Mouse (Mus musculus): ENCODE data around the gene Gspt1. TPM values are rescaled to one million over a fixed set of nuclear protein-coding genes. Genes with fewer than 3 reads are reported as not detected.

The Gspt1 gene
- polyA plus RNA-seq, 1 experiment from 2014 or later: 93.2 TPM

GRCm38 (mm10) chr16:11266556-11266955 lies 12.4 kb upstream of the Gspt1 start:
- DNase-seq (ENCODE audit: extremely low spot score, low spot score): no peak
- Histone ChIP-seq H3K9me3 (no peaks in the 10 kb centered on the region), H3K36me3 (replicated peaks) (no peaks in the 10 kb centered on the region), H3K4me1 (peaks cover 7% of the 10 kb centered on the region; the same call in 1 of the 2 replicates), H3K27ac (no peak overlapping the region), H3K4me3 (no peak overlapping the region), H3K27me3 (ENCODE audit: poor library complexity, severe bottlenecking) (no peaks in the 10 kb centered on the region)
- WGBS: 83% methylated on average over 2 of the region's 2 CpGs

GRCm38 (mm10) chr16:11263266-11263665 lies 9.1 kb upstream of the Gspt1 start:
- H3K4me1 ChIP-seq: peaks cover 7% of the 10 kb centered on the region; the same call in 1 of the 2 replicates
- DNase-seq (ENCODE audit: extremely low spot score, low spot score): no peak
- H3K27ac ChIP-seq: no peak overlapping the region
- no peak overlapping the region for H3K4me3 ChIP-seq
- H3K27me3 ChIP-seq (ENCODE audit: poor library complexity, severe bottlenecking): no peaks in the 10 kb centered on the region
- H3K36me3 ChIP-seq (replicated peaks): no peaks in the 10 kb centered on the region
- H3K9me3 ChIP-seq: no peaks in the 10 kb centered on the region

- H3K4me1 ChIP-seq: peaks cover 20% of the 10 kb centered on the region
- DNase-seq (ENCODE audit: extremely low spot score, low spot score): no peak
- peak overlapping the region; percentile 96 for H3K27ac ChIP-seq
- peaks cover 6% of the 10 kb centered on the region for H3K36me3 ChIP-seq (replicated peaks)
- no peaks in the 10 kb centered on the region for H3K9me3 ChIP-seq
- no peaks in the 10 kb centered on the region for H3K27me3 ChIP-seq (ENCODE audit: poor library complexity, severe bottlenecking)
- 30% methylated on average over 10 of the region's 10 CpGs for WGBS
- peak overlapping the region; percentile 99 for H3K4me3 ChIP-seq
Measured at GRCm38 (mm10) chr16:11254723-11255164, 619 bp upstream of the Gspt1 start.

GRCm38 (mm10) chr16:11253065-11253831 lies 877 bp downstream of the Gspt1 start:
- Histone ChIP-seq H3K27me3 (ENCODE audit: poor library complexity, severe bottlenecking) (no peaks in the 10 kb centered on the region), H3K4me1 (peaks cover 20% of the 10 kb centered on the region), H3K36me3 (replicated peaks) (peaks cover 12% of the 10 kb centered on the region), H3K9me3 (no peaks in the 10 kb centered on the region), H3K4me3 (peak overlapping the region; percentile 99), H3K27ac (peak overlapping the region; percentile 96)
- peak; percentile 52 for DNase-seq (ENCODE audit: extremely low spot score, low spot score)
- under 1% methylated on average over 58 of the region's 58 CpGs for WGBS

GRCm38 (mm10) chr16:11247791-11248190 lies 6.3 kb downstream of the Gspt1 start:
- WGBS: 87% methylated on average over 2 of the region's 2 CpGs
- no peak for DNase-seq (ENCODE audit: extremely low spot score, low spot score)
- Histone ChIP-seq H3K4me3 (no peak overlapping the region), H3K27me3 (ENCODE audit: poor library complexity, severe bottlenecking) (no peaks in the 10 kb centered on the region), H3K9me3 (no peaks in the 10 kb centered on the region), H3K27ac (no peak overlapping the region), H3K36me3 (replicated peaks) (peaks cover 16% of the 10 kb centered on the region), H3K4me1 (peaks cover 14% of the 10 kb centered on the region)

- H3K27ac ChIP-seq: no peak overlapping the region
- H3K9me3 ChIP-seq: no peaks in the 10 kb centered on the region
- DNase-seq (ENCODE audit: extremely low spot score, low spot score): no peak
- H3K27me3 ChIP-seq (ENCODE audit: poor library complexity, severe bottlenecking): no peaks in the 10 kb centered on the region
- peaks cover 15% of the 10 kb centered on the region for H3K36me3 ChIP-seq (replicated peaks)
- 87% methylated on average over 9 of the region's 9 CpGs for WGBS
- no peaks in the 10 kb centered on the region for H3K4me1 ChIP-seq
- no peak overlapping the region for H3K4me3 ChIP-seq
Measured at GRCm38 (mm10) chr16:11245767-11246166, 8.4 kb downstream of the Gspt1 start.

GRCm38 (mm10) chr16:11242401-11242800 lies 11.7 kb downstream of the Gspt1 start:
- 95% methylated on average over 1 of the region's 1 CpGs for WGBS
- Histone ChIP-seq H3K27me3 (ENCODE audit: poor library complexity, severe bottlenecking) (no peaks in the 10 kb centered on the region), H3K36me3 (replicated peaks) (peaks cover 23% of the 10 kb centered on the region), H3K4me1 (no peaks in the 10 kb centered on the region), H3K4me3 (no peak overlapping the region), H3K9me3 (no peaks in the 10 kb centered on the region), H3K27ac (no peak overlapping the region)
- no peak for DNase-seq (ENCODE audit: extremely low spot score, low spot score)

GRCm38 (mm10) chr16:11217801-11218200 lies 36.3 kb downstream of the Gspt1 start:
- Histone ChIP-seq H3K27me3 (ENCODE audit: poor library complexity, severe bottlenecking) (no peaks in the 10 kb centered on the region), H3K4me3 (no peak overlapping the region), H3K27ac (no peak overlapping the region), H3K9me3 (no peaks in the 10 kb centered on the region), H3K4me1 (no peaks in the 10 kb centered on the region), H3K36me3 (replicated peaks) (peaks cover 100% of the 10 kb centered on the region)
- 88% methylated on average over 3 of the region's 3 CpGs for WGBS
- DNase-seq (ENCODE audit: extremely low spot score, low spot score): no peak

- DNase-seq (ENCODE audit: extremely low spot score, low spot score): no peak
- H3K9me3 ChIP-seq: no peaks in the 10 kb centered on the region
- H3K4me1 ChIP-seq: peaks cover 24% of the 10 kb centered on the region
- peak overlapping the region; percentile 73 for H3K4me3 ChIP-seq
- H3K27ac ChIP-seq: peak overlapping the region; percentile 94
- H3K27me3 ChIP-seq (ENCODE audit: poor library complexity, severe bottlenecking): no peaks in the 10 kb centered on the region
- peaks cover 63% of the 10 kb centered on the region for H3K36me3 ChIP-seq (replicated peaks)
- WGBS: 11% methylated on average over 24 of the region's 24 CpGs
Measured at GRCm38 (mm10) chr16:11203600-11204390, 50.3 kb downstream of the Gspt1 start.

GRCm38 (mm10) chr16:11202571-11203554 lies 51.3 kb downstream of the Gspt1 start, which contains the start of gene Rsl1d1:
TSS of gene Rsl1d1 (minus strand) at chr16:11203331.
- Histone ChIP-seq H3K27me3 (ENCODE audit: poor library complexity, severe bottlenecking) (no peaks in the 10 kb centered on the region), H3K36me3 (replicated peaks) (peaks cover 63% of the 10 kb centered on the region), H3K9me3 (no peaks in the 10 kb centered on the region), H3K4me1 (peaks cover 24% of the 10 kb centered on the region), H3K27ac (peak within 1 kb of the TSS; percentile 94), H3K4me3 (peak within 1 kb of the TSS; percentile 73)
- WGBS: under 1% methylated on average over 68 of the region's 68 CpGs
- peak; percentile 96 for DNase-seq (ENCODE audit: extremely low spot score, low spot score)

GRCm38 (mm10) chr16:11201740-11202394 lies 52.3 kb downstream of the Gspt1 start:
- Histone ChIP-seq H3K27me3 (ENCODE audit: poor library complexity, severe bottlenecking) (no peaks in the 10 kb centered on the region), H3K4me3 (peak overlapping the region; percentile 73), H3K9me3 (no peaks in the 10 kb centered on the region), H3K36me3 (replicated peaks) (peaks cover 64% of the 10 kb centered on the region), H3K27ac (peak overlapping the region; percentile 94), H3K4me1 (peaks cover 24% of the 10 kb centered on the region)
- no peak for DNase-seq (ENCODE audit: extremely low spot score, low spot score)
- 70% methylated on average over 6 of the region's 6 CpGs for WGBS

GRCm38 (mm10) chr16:11200247-11200646 lies 53.9 kb downstream of the Gspt1 start:
- H3K36me3 ChIP-seq (replicated peaks): peaks cover 70% of the 10 kb centered on the region
- H3K27ac ChIP-seq: no peak overlapping the region
- peaks cover 24% of the 10 kb centered on the region for H3K4me1 ChIP-seq
- H3K27me3 ChIP-seq (ENCODE audit: poor library complexity, severe bottlenecking): no peaks in the 10 kb centered on the region
- no peak for DNase-seq (ENCODE audit: extremely low spot score, low spot score)
- WGBS: 92% methylated on average over 3 of the region's 3 CpGs
- H3K4me3 ChIP-seq: no peak overlapping the region
- no peaks in the 10 kb centered on the region for H3K9me3 ChIP-seq
